Mouse (Mus musculus): Measurements from ENCODE around the gene Mta1.

Gene Mta1

GRCm38 (mm10) chr12:113097749-113098281, at the start of gene Mta1:
Mta1 (plus strand) TSS chr12:113098278.
- no peak for DNase-seq (ENCODE audit: low spot score)

- DNase-seq (ENCODE audit: low spot score), result no peak
These were observed 48.2 kb upstream of the Mta1 start for GRCm38 (mm10) chr12:113049836-113050235.

DNA sequence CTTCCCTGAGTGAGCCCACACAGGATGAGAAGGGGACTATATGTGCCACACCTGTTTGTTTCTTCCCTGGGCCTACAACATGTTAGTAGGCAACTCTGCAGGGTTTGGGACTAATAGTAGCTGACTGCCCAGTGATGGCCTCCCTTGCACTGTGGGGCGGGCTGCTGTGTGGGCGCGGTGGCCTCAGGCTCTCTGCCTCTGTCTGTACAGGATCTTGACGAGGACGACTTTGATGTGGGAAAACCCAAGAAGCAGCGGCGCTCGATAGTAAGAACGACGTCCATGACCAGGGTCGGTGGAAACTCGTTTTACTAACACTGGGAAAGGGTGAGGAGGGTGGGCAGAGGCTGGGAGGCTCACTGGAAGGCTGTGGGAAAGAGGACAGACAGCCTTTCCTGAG, 47.4 kb upstream of the Mta1 start:
- no peak for DNase-seq (ENCODE audit: low spot score)

GRCm38 (mm10) chr12:113051628-113052403, 46.3 kb upstream of the Mta1 start:
- no peak for DNase-seq (ENCODE audit: low spot score)

DNA sequence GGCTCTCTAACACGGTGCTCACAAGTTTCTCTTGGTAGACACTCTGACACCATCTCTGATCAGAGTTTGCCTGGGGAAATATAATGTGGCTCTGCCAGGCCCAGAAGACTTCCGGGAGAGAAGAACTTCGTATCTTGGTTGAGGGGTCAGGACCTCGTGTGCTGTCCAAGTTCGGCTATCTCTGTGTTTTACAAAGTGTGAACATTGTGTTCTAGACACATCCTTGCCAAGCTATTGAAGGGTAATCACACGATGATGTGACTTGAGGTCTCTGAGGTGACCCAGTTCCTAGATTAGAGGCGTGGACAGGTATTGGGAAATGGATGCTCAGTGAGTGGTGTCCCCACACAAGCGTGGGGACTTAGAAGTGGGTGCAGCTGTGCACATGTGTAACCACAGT, 42.0 kb upstream of the Mta1 start:
- DNase-seq (ENCODE audit: low spot score), result no peak

- DNase-seq (ENCODE audit: low spot score), result no peak
These were observed 37.9 kb upstream of the Mta1 start for GRCm38 (mm10) chr12:113060178-113060577.

- DNase-seq (ENCODE audit: low spot score), result no peak
These were observed 36.5 kb upstream of the Mta1 start for GRCm38 (mm10) chr12:113061606-113062005.

GRCm38 (mm10) chr12:113062201-113062600, 35.9 kb upstream of the Mta1 start:
- no peak for DNase-seq (ENCODE audit: low spot score)

DNA sequence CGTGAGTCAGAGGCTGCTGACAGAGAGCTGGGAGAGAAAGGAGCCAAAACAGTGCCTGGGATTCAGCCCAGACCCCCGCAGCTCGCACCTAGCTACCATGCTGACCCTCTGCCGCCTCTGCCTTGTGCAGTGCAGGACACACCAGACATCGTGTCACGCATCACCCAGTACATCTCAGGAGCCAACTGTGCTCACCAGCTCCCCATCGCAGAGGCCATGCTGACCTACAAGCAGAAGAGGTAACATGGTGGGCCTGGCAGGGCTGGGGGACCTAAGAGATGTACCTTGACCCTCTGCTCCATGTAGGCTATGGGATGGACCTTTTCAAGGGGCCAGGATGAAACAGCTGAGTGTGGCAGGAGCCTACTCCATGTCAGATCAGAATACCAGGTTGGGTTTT, 34.4 kb upstream of the Mta1 start:
- DNase-seq (ENCODE audit: low spot score), result no peak

- DNase-seq (ENCODE audit: low spot score), result no peak
These were observed 30.1 kb upstream of the Mta1 start for GRCm38 (mm10) chr12:113068002-113068401.

GRCm38 (mm10) chr12:113069389-113069788, 28.7 kb upstream of the Mta1 start:
- DNase-seq (ENCODE audit: low spot score), result no peak

- no peak for DNase-seq (ENCODE audit: low spot score)
These were observed 26.8 kb upstream of the Mta1 start for GRCm38 (mm10) chr12:113071321-113071720.

- no peak for DNase-seq (ENCODE audit: low spot score)
These were observed 26.3 kb upstream of the Mta1 start for GRCm38 (mm10) chr12:113071827-113072226.

- peak; percentile 20 for DNase-seq (ENCODE audit: low spot score)
These were observed 24.4 kb upstream of the Mta1 start for GRCm38 (mm10) chr12:113073420-113074328.

- peak; percentile 55 for DNase-seq (ENCODE audit: low spot score)
These were observed 23.6 kb upstream of the Mta1 start, which contains the start of gene Tex22 for GRCm38 (mm10) chr12:113074329-113075062. Tex22 (plus strand) TSS chr12:113074502.

GRCm38 (mm10) chr12:113075063-113075454, 23.0 kb upstream of the Mta1 start:
- DNase-seq (ENCODE audit: low spot score), result peak; percentile 75

DNA sequence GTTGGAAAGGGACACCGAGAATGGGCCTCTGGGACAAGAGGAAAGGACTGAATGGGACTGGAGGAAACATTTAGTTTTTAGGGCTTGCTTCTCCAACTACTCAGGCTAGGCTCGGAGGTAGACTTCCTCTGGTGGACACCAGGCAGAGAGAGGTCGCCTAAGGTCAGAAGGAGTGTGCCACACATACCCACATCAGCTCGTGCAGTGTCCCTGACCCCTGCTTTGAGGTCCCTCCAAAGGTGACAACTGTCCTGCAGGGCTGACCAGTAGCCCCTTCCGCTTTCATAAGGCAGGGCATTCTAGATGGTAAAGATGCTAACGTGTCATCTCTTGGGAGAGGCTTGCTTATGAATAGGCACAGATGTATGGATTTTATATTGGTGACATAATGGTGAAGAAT, 22.6 kb upstream of the Mta1 start:
- DNase-seq (ENCODE audit: low spot score), result no peak

DNA sequence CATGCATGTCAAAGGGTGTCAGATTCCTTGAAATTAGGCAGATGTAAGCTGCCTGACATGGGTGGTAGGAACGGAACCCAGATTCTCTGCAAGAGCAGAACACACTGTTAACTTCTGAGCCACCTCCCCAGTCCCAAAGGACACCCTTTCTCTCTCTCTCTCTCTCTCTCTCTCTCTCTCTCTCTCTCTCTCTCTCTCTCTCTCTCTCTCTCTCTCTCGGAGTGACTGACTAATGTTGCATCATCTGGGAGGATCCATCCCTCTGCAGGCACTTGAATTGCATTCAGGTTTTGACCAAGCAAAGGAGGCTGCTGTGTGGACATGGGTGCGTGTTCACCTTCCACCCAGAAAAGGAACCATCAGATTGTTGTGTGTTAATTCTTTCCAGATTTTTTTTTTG, 10.8 kb upstream of the Mta1 start:
- DNase-seq (ENCODE audit: low spot score), result no peak

GRCm38 (mm10) chr12:113088026-113088425, 10.1 kb upstream of the Mta1 start:
- DNase-seq (ENCODE audit: low spot score), result no peak

- no peak for DNase-seq (ENCODE audit: low spot score)
These were observed 9.0 kb upstream of the Mta1 start for GRCm38 (mm10) chr12:113089107-113089506.

- DNase-seq (ENCODE audit: low spot score), result no peak
These were observed 8.0 kb upstream of the Mta1 start for GRCm38 (mm10) chr12:113090053-113090452.

- DNase-seq (ENCODE audit: low spot score), result no peak
These were observed 1.0 kb upstream of the Mta1 start for GRCm38 (mm10) chr12:113097040-113097439.

Data from layer of hippocampus, adult 9-10 months (tissue).